Mouse (Mus musculus) heart, adult 8-10 months (tissue): ENCODE measurements around the gene Grap. TPM values are rescaled to one million over a fixed set of nuclear protein-coding genes. Genes with fewer than 3 reads are reported as not detected.
A peak's percentile ranks its signal among the peaks of the same experiment; 100 is the strongest.
"Not testable (repeated sequence)": the region's sequence is repeated elsewhere in the genome, so short reads cannot be mapped to it uniquely, and the experiment has no call there.

Source experiments
- DNase-seq: peaks from one replicate; pipeline ENCODE4 v3.0.0; 2022; ENCODE audit warnings: low spot score
- total RNA-seq, 4 experiments: library from RNA; stranded (reverse); gene quantifications; 2 replicates each; pipeline ENCODE4 v1.2.4; 2022

Grap gene
- total RNA-seq, 4 experiments from 2014 or later, result 8.5 to 12.2 (median 11.5) TPM

DNA sequence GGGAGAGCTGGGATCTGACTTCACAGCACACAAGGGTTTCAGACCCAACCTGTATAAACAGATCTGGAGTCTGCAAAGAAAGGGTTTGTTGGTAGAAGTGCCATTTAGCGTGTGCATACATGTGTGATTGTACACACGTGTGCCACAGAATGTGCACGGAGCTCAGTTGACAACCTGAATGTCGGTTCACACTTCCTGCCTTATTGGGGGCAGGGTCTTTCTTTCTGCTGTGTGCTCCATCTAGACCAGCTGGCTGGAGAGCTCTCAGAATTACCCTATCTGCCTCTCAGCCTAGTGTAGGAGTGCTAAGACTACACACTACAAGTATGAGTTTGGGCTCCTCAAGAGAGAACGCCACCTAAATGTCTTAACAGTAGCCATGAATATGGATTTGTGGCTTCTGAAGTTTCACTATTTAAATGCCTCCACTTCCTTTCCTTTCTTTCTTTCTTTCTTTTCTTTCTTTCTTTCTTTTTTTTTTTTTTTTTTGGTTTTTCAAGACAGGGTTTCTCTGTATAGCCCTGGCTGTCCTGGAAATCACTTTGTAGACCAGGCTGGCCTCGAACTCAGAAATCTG, 13.4 kb upstream of the Grap start:
- DNase-seq, result no peak

DNA sequence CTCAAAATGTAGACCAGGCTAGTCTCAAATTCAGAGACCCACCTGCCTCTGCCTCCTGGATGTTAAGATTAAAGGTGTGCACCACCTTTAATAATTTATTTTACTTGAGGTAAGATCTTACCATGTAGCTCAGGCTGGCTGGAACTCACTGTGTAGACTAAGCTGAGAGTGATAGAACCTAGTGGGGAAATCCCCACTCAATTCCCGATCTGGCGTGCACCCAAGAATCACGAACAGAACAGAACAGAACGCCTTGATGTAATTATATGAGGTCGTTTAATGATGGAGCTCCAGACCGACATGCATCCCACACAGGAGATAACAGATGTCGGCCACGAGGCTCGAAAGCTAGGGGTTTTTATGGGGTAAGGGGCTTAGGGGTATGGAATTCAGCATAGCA, 12.5 kb upstream of the Grap start:
- not testable (repeated sequence) for DNase-seq

DNA sequence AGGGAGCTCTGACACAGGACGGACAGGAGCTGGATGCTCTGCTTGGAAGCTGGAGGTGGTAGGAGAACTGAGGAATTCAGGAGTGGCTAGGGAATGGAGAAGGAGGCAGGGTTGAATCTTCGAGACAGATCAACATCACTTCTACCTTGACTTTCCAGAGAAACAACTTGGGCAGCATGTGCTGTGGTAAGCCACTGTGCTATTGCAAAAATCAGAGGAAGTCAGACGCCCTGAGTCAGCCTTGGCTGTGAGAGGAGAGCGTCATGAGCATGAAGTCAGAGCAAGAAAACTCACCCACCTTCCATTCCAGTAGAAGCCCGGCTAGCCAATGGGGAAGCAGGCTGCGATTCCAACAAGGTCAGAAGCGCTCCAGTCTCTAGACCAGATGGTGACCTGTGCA, 11.0 kb upstream of the Grap start:
- DNase-seq, result no peak

DNA sequence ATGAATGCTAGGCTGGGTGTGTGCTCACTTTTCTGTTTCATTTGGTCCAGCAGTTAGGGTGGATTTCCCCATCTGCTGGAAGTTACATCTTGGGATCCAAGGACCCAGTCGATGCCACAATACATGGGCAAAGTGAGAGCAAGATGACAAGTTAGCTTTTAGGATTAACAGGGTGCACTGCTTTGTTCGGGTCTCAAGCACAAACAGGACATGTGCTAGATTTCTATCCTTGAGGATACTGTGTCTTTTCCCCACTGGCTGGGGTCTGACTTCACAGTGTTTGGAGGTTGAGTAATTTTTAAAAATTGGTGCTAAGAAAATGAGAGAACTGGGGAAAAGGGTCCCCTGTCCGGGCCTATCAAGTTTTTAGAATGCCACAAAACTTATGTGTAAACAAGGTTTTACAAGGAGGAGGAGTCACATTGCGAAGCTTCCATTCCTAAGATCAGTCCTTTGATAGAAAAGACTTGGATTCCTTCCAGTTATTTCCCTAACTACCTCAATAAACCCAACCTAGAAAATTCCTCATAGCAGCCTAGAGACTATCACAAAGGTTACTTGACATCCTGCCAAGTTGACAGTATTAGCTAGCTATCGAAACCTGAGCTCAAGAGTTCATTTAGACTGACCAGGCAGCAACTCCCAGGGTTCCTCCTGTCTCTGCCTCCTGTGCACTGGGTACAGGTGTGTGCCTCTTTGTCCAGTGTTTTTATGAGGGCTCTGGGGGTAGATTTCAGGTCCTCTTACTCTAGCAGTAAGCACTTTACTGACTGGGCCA, 9.7 kb upstream of the Grap start:
- no peak for DNase-seq

DNA sequence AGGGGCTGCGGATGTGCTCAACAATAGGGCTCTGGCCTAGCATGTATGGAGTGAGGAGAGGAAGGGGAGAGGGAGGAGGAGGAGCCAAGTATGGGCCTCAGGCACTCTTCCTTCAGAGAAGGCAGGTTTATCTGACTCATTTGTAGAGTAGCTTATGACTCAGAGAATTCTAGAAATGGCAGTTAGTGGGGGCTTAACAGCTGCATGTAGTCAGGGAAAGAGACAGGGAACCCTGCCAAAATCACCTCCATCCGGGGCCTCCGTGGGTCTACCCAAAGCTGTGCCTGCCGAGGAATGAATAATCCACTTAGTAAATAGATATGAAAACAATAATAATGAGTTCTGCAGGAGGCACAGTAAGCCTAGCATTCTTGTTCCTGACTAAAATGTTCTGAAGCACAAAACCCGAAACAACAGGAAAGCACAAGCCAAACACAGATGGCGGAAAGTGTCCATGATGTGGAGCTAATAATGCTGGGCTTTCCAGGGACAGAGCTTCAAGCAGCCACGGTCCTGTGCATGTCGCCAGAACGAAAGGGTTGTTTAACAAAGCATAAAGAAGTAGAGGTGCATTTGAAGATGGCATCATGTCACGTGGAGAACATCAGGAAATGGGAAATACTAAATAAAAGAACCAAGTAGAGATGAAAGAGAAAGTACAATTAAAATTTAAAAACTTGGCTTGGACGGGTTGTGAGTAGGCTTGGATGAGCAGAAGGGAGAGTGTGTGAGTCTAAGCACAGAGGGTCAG, 8.3 kb upstream of the Grap start:
- peak; percentile 51 for DNase-seq

DNA sequence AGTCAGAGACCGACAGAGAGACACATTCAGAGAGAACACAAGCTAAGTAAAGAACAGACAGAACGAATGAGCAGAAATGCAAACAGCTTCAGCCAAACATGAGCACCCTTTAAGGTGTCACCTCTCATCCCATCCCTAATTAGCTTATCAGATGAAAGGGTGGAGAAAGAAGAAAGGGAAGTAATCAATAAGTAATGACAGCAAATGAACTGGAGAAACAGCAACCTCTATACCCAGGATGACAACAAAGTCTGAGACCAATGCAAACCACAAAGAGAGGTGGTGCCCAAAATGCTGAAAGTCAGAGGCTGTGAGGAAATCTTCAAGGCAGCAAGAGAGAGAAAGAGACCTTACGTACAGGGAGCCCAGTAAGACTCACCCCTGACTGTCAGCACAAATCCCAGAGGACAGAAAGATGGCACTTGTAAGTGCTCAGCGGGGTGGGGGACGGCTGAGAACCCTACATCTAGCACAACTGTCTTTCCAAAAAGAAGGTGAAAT, 7.7 kb upstream of the Grap start:
- DNase-seq, result no peak

DNA sequence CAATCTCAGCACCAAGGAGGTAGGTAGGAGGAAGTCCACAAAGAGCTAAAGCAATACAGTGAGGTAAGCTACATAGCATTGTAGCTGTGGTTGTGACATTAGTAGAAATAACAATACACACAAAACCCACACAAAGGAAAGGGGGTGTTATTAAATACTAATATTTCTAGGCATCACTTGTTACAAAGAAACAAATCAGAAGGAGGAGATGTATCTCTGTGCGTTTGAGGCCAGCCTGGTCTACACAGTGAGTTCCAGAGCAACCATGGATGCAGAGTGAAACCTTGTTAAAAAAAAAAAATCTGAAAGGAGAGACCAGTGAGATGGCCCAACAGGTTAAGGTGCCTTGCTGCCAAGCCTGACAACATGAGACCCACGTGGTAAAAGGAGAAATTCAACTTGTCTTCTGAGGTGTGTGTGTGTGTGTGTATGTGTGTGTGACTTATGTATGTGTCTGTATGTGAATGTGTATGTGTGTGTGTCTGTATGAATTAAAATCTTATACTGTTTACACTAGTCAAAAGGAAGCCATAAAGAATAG, 6.5 kb upstream of the Grap start:
- no peak for DNase-seq

DNA sequence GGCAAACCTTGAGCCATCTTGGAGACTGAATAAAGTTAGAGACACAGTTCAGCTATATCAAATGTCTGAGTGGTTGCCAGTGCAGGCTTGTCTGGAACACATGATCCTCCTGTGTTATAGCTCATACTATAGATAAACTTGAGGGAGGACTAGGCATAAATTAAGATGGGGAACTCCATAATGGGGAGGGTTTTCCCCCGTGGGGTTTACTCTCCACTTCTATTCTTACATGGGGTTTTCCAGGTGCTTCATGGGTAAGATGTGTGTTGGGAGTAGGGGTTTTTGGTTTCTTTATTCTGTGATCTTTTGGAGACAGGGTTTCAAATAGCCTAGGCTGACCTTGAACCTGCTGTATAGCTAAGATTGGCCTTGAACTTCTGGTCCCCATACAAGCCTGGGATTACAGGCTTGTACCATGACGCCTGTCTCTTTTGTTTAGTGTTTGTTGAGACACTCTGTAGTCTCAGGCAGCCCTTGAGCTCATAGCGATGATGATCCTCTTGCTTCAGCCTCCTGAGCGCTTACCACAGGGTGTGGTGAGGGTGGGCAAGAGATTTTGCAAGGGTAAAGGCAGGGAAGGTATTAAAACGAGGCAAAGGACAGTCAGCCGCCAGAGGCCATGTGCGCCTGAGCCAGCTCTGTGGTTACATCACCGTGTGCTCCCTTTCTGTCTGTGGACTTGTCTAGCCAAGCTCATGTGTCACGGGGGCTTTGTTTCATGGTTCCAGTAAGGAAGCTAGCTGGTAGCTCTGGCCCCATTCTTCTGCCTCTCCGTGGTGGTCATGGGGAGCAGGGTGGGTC, 5.8 kb upstream of the Grap start:
- DNase-seq, result no peak

DNA sequence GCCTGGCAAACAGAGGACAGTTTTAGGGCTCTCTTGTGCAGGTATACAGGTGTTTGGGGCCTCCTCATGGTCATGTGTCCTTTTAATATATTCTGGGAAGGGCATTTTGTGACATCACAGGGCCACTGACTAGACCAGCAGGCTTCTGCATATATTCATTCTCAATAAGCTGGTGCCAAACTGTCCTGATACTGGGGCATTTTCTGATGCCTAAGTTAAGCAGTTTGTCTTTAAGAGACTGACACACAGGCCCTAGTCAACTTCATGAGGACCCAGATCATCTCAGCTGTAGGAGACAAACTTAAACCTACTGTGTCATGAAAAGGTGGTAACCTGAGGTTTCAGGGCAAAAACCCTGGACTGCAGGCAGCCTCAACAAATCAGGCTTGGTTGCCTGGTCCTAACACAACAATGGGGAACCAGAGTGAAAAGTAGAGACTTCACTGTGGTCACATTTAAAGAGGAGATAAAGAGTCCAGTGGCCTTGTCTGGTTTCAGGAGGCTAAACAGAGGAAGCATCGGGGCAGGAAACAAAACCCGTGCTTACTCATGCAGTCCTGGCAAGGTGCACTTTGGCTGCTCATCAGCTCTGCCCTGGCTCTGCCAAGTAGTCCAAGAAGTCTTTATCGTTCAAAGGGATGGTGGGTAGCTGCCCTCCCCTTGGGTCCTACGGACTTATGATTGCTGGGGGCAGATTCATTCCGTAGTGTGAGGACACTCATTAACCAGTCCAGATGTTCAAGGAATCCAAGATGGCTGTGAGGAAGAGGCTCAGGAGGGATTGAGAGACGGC, 4.9 kb upstream of the Grap start:
- DNase-seq, result no peak

DNA sequence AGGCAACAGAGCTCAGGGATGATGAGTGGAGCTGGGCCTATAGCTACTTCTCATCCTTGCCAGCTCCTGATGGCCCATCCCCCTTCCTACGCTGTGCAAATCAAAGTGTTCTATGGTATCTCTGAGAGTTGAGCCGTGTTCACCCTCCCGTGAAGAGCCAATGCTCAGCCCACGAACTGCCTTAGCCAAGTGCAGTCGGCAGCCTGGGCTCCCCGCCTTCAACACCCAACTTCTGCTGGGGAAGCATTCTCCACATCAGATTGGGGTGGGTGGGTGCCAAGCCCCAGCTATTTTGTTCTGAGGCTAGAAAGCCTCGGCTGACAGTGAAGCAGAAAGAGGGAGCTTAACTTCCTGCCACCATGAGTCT, 4.3 kb upstream of the Grap start:
- DNase-seq, result no peak

DNA sequence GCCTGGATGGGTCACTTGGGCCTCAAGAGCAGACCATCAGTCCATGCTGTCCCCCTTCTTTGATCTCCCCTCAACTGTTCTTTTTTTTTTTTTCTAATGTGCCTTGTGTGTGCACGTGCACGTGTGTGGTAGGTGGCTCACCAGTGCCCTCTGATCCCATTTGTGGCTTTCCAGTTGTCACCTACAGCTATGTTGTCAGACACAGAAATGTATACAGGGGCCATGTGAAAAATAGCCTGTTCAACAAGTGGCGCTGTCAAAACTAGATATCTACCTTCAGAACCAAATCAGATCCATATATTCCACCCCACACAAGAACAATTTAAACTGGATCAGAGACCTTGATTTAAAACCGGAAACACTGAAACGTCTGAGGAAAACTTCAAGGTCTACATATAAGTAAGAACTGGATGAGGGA, 3.9 kb upstream of the Grap start:
- no peak for DNase-seq

DNA sequence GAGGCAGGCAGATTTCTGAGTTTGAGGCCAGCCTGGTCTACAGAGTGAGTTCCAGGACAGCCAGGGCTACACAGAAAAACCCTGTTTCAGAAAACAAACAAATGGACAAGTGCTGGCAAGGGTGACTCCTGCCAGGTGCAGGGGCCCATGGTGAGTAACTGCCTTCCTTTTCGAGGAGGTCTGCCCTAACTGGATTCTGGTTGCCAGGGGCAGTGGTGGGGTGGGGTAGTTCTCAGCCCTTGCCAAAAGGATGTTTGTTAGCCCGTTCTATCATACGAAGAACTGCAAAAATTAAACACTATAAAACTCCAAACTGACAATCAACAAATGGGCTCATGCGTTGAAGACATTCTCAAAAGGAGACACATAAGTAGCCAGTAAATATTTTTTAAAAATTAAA, 3.4 kb upstream of the Grap start:
- no peak for DNase-seq

DNA sequence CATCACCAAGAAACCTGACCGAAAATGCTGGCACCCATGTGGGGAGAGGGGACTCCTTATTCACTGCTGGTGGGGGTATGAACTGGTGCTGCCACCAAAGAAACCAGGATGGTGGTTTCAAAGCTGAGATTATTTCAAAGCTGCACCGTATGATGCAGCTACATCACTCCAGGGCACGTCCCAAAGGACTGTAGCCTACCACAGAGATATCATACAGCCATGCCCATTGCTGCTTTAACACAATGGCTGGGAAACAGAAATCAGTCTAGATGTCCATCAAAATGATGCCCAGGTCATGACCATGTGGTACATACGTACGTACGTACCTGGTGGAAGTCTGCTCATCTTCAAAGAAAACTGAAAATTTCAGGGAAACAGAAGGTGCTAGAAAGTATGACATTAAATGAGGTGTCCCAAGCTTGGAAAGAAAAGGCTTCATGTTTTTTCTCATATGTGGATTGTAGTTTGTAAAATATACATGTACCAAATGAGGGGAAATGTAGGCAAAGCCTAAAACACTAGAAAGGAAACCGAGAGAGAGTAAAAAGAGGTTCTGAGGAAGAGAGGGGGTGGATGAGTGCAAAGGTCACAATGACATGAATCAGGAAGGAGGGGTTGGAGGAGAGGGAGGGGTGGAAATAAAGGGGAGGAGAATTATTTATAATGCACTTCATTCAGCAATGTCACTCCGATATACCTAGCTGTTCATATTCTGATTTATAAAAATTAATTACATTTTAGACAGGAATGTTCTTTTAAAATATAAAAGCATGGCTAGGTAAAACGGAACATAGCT, 2.4 kb upstream of the Grap start:
- no peak for DNase-seq

DNA sequence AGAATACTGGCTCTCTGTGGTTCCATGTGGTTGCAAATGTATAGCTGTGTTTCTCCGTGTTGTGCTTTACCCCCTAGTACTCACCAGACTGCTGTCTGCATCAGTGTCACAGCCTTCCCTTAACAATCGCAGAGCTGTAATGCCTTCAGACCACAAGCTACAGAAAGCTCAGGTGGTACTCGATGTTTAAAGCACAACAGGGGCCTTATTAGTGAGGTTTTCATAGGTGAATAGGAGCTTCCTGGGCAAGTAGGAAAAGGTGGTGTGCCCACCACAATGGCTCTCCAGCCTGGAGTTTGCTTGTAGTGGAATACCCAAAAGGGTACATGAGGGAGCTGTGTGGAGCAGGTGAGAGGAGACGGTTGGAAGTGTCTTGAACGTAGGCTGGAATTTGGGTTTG, 849 bp upstream of the Grap start:
- no peak for DNase-seq

DNA sequence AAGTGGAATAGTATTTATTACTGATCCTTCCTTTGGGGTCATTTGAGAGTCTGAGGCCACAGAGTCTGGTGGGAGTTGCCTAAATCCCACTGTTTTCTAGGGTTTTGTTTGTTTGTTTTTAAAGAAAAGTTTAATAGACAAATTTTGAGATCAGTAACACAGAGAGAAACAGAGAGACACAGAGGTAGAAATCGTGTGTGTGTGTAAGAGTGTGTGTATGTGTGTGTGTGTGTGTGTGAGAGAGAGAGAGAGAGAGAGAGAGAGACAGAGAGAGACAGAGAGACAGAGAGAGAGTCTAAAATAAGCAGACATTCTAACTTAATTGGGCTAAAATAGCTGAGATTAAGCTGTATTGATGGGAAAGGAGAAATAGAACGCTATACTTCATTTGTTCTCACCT, 503 bp downstream of the Grap start:
- DNase-seq, result no peak

DNA sequence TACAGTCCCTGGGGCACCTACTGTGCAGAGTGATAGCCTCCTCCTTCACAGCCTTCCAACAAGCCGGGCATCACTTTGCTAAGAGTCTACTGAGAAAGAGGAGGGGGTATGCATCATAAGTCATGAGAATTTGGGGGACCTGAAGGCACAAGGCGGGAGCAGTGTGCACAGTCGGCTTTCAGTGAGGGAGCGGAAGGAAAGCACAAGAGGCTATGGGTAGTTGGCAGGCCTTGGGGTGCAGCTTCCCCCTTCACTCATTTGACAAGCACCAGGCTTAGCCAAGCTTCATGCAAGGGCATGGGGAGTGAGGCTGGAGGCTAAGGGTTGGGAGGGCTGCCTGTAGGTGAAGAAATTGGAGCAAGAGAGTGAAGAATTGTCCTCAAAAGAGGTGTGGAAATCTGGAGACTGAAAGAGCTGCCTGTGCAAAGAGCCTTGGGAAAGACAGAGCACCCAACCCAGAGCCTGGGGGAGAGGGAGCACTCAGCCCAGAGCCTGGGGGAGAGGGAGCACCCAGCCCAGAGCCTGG, 1.8 kb downstream of the Grap start:
- DNase-seq, result no peak

DNA sequence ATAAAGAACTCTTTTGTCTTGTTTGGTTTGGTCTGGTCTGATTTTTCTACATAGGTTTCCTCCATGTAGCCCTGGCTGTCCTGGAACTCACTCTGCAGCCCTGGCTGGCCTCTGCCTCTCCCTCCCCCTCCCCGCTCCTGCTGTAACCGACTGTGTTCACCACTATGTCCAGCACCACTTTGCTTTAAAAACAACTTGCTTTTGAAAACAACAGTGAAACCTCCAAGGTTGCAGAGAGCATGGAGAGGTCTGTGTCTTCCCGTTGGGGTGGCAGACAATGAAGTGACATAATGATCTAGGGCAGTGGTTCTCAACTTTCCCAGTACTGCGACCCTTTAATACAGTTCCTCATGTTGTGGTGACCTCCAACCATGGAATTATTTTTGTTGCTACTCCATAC, 2.6 kb downstream of the Grap start:
- no peak for DNase-seq

DNA sequence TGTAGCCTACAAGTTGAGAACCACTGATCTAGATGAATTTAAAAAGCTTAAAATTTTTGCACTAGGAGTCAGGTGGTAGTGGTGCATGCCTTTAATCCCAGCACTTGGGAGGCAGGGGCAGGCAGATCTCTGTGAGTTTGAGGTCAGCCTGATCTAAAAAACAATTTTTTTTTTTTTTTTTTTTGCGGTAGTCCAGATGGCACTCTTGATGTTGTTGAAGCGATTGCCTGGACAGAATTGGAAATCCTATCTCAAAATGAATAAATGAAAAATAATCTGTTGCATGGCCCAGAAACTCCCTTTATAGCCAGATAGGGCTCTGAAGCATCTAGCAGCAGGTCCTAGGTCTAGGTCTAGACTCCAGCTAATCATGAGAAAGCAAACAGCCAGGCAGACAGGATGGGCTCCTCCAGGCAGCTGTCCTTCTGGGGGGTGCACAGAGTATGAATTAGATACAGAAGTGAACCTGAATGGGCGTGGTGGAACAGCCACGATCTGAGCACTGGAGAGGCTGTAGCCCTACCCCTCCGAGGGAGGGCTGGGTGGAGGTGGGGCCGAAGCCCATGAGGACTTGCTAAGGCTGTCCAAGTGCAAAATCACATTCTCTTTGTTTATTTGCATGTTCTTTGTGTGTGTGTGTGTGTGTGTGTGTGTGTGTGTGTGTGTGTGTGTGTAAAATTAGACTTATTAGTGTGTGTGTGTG, 3.2 kb downstream of the Grap start:
- DNase-seq, result no peak

DNA sequence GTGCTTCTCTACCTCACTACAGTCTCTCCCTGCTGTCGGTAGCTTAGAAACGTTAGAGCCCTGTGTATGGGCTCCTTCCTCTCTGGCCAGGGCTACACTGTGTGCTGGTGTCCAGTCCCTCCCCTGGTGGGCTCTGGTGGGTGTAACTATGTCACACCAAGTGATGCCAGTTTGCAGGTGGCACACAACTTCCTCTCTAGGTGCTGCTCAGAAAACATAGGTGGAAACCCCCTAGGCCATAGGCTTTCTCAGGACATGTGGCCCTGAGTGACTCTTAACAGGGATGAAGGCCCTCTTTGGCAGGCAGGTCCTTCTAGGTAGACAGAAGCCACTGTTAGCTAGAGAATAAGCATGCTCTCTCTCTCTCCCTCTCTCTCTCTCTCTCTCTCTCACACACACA, 4.4 kb downstream of the Grap start:
- DNase-seq, result no peak
